Mouse (Mus musculus): ENCODE results near the gene Rpl13a. TPM values are rescaled to one million over a fixed set of nuclear protein-coding genes. Genes with fewer than 3 reads are reported as not detected.

The Rpl13a gene
- polyA plus RNA-seq, 1 experiment from 2014 or later = 1,959 TPM

- 94% methylated on average over 17 of the region's 17 CpGs for WGBS
- no peaks in the 10 kb centered on the region for H3K4me1 ChIP-seq (replicated peaks; ENCODE audit: insufficient read depth, low read length)
- peaks cover 25% of the 10 kb centered on the region for H3K36me3 ChIP-seq (ENCODE audit: insufficient read depth, low read length)
Observed at GRCm38 (mm10) chr7:45088597-45088996, 40.0 kb downstream of the Rpl13a start.

GRCm38 (mm10) chr7:45086084-45086483, 42.5 kb downstream of the Rpl13a start:
- 0 out of 2 replicates have a peak, but pooled peaks have one; percentile 29 for TF ChIP-seq CTCF (IDR thresholded peaks at IDR 0.05; ENCODE audit: low read depth)
- Histone ChIP-seq H3K4me3 (replicated peaks; ENCODE audit: low read depth, low read length) (no peak overlapping the region), H3K4me2 (ENCODE audit: low read length) (no peak overlapping the region), H3K27me3 (ENCODE audit: insufficient read depth, low read length) (no peaks in the 10 kb centered on the region), H3K27ac (no peak overlapping the region), H3K4me1 (replicated peaks; ENCODE audit: insufficient read depth, low read length) (0 out of 2 replicates have a peak, but pooled peaks cover 3% of the 10 kb centered on the region), H3K36me3 (ENCODE audit: insufficient read depth, low read length) (peaks cover 32% of the 10 kb centered on the region), H3K9me3 (replicated peaks; ENCODE audit: low read length) (no peaks in the 10 kb centered on the region), H3K9ac (ENCODE audit: low read depth, low read length) (no peak overlapping the region)
- 81% methylated on average over 4 of the region's 4 CpGs for WGBS
- ATAC-seq (replicated peaks; ENCODE audit: low FRiP score, low read depth) = no peak
- no peak for DNase-seq (ENCODE audit: low spot score)

More at GRCm38 (mm10) chr7:45088597-45088996, 40.0 kb downstream of the Rpl13a start:
- DNase-seq (ENCODE audit: low spot score) = no peak
- no peak overlapping the region for H3K9ac ChIP-seq (ENCODE audit: low read depth, low read length)
- no peaks in the 10 kb centered on the region for H3K27me3 ChIP-seq (ENCODE audit: insufficient read depth, low read length)
- H3K27ac ChIP-seq = no peak overlapping the region
- ATAC-seq (replicated peaks; ENCODE audit: low FRiP score, low read depth) = no peak
- no peak for TF ChIP-seq CTCF (IDR thresholded peaks at IDR 0.05; ENCODE audit: low read depth)
- no peaks in the 10 kb centered on the region for H3K9me3 ChIP-seq (replicated peaks; ENCODE audit: low read length)
- H3K4me3 ChIP-seq (replicated peaks; ENCODE audit: low read depth, low read length) = no peak overlapping the region
- H3K4me2 ChIP-seq (ENCODE audit: low read length) = no peak overlapping the region

DNA sequence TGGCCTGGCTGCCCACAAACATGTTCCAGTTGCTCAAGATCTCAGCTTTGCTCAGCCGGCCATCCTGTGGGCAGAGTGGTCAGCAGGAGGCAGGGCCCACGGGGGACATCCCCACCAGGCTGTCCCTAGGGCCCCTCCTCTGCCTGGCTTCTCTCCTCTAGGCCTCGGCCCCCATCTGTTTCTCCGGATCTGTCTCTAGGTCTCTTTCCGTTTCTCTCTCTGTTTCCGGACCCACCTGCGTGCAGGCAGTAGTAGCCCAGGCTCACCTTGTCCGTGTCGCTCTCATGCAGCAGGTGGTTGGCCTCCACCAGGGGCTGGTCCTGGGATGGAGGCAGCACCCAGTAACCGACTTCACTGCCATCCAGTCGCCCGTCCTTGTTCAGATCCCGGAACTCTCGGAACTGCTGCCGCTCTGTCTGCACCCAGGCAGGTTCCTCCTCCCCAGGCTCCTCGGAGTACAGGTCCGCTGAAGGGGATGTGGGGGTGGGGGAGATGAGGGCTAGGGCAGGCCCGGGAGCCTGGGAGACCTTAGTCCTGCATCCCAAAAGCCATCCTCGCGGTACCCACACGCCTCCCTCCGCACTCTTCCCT, 45.2 kb downstream of the Rpl13a start:
- Histone ChIP-seq H3K36me3 (ENCODE audit: insufficient read depth, low read length) (peaks cover 32% of the 10 kb centered on the region), H3K4me2 (ENCODE audit: low read length) (no peak overlapping the region), H3K4me3 (replicated peaks; ENCODE audit: low read depth, low read length) (no peak overlapping the region), H3K27me3 (ENCODE audit: insufficient read depth, low read length) (no peaks in the 10 kb centered on the region), H3K27ac (peak overlapping the region; percentile 68; the same call in 1 of the 2 replicates), H3K4me1 (replicated peaks; ENCODE audit: insufficient read depth, low read length) (0 out of 2 replicates have a peak, but pooled peaks cover 3% of the 10 kb centered on the region), H3K9ac (ENCODE audit: low read depth, low read length) (no peak overlapping the region), H3K9me3 (replicated peaks; ENCODE audit: low read length) (no peaks in the 10 kb centered on the region)
- WGBS = 81% methylated on average over 22 of the region's 22 CpGs
- DNase-seq (ENCODE audit: low spot score) = no peak
- ATAC-seq (replicated peaks; ENCODE audit: low FRiP score, low read depth) = no peak
- TF ChIP-seq CTCF (IDR thresholded peaks at IDR 0.05; ENCODE audit: low read depth) = no peak

GRCm38 (mm10) chr7:45082401-45083299, 45.9 kb downstream of the Rpl13a start:
- Histone ChIP-seq H3K4me1 (replicated peaks; ENCODE audit: insufficient read depth, low read length) (0 out of 2 replicates have a peak, but pooled peaks cover 3% of the 10 kb centered on the region), H3K36me3 (ENCODE audit: insufficient read depth, low read length) (peaks cover 31% of the 10 kb centered on the region), H3K27ac (peak overlapping the region; percentile 68), H3K4me3 (replicated peaks; ENCODE audit: low read depth, low read length) (no peak overlapping the region), H3K27me3 (ENCODE audit: insufficient read depth, low read length) (no peaks in the 10 kb centered on the region), H3K4me2 (ENCODE audit: low read length) (no peak overlapping the region), H3K9me3 (replicated peaks; ENCODE audit: low read length) (no peaks in the 10 kb centered on the region), H3K9ac (ENCODE audit: low read depth, low read length) (0 out of 2 replicates have a peak overlapping the region, but pooled peaks have one; percentile 8)
- DNase-seq (ENCODE audit: low spot score) (peak; percentile 75), ATAC-seq (replicated peaks; ENCODE audit: low FRiP score, low read depth) (no peak)
- 0 out of 2 replicates have a peak, but pooled peaks have one; percentile 17 for TF ChIP-seq CTCF (IDR thresholded peaks at IDR 0.05; ENCODE audit: low read depth)
- WGBS = 63% methylated on average over 25 of the region's 25 CpGs

- peaks cover 34% of the 10 kb centered on the region for H3K36me3 ChIP-seq (ENCODE audit: insufficient read depth, low read length)
- 57% methylated on average over 5 of the region's 5 CpGs for WGBS
- DNase-seq (ENCODE audit: low spot score) = no peak
Observed at GRCm38 (mm10) chr7:45081016-45081415, 47.5 kb downstream of the Rpl13a start.

GRCm38 (mm10) chr7:45079856-45080255, 48.7 kb downstream of the Rpl13a start:
- no peak overlapping the region for H3K4me3 ChIP-seq (replicated peaks; ENCODE audit: low read depth, low read length)
- ATAC-seq (replicated peaks; ENCODE audit: low FRiP score, low read depth) = 0 out of 2 replicates have a peak, but pooled peaks have one; percentile 14
- H3K36me3 ChIP-seq (ENCODE audit: insufficient read depth, low read length) = peaks cover 39% of the 10 kb centered on the region; the same call in 1 of the 2 replicates
- no peak overlapping the region for H3K27ac ChIP-seq
- no peak overlapping the region for H3K4me2 ChIP-seq (ENCODE audit: low read length)
- no peak overlapping the region for H3K9ac ChIP-seq (ENCODE audit: low read depth, low read length)
- peak; percentile 94 for DNase-seq (ENCODE audit: low spot score)
- 0 out of 2 replicates have a peak, but pooled peaks cover 3% of the 10 kb centered on the region for H3K4me1 ChIP-seq (replicated peaks; ENCODE audit: insufficient read depth, low read length)
- no peaks in the 10 kb centered on the region for H3K27me3 ChIP-seq (ENCODE audit: insufficient read depth, low read length)
- WGBS = under 1% methylated on average over 10 of the region's 10 CpGs
- H3K9me3 ChIP-seq (replicated peaks; ENCODE audit: low read length) = no peaks in the 10 kb centered on the region
- TF ChIP-seq CTCF (IDR thresholded peaks at IDR 0.05; ENCODE audit: low read depth) = peak; percentile 95

More at GRCm38 (mm10) chr7:45081016-45081415, 47.5 kb downstream of the Rpl13a start:
- Histone ChIP-seq H3K9me3 (replicated peaks; ENCODE audit: low read length) (no peaks in the 10 kb centered on the region), H3K27me3 (ENCODE audit: insufficient read depth, low read length) (no peaks in the 10 kb centered on the region), H3K4me2 (ENCODE audit: low read length) (no peak overlapping the region), H3K4me3 (replicated peaks; ENCODE audit: low read depth, low read length) (no peak overlapping the region), H3K4me1 (replicated peaks; ENCODE audit: insufficient read depth, low read length) (0 out of 2 replicates have a peak, but pooled peaks cover 3% of the 10 kb centered on the region), H3K27ac (no peak overlapping the region), H3K9ac (ENCODE audit: low read depth, low read length) (no peak overlapping the region)
- TF ChIP-seq CTCF (IDR thresholded peaks at IDR 0.05; ENCODE audit: low read depth) = peak; percentile 13; the same call in 1 of the 2 replicates
- ATAC-seq (replicated peaks; ENCODE audit: low FRiP score, low read depth) = no peak

Data from kidney, postnatal 0 days (tissue).